Mouse (Mus musculus) small intestine, adult 2 months (tissue): ENCODE measurements around the gene Rabep1. TPM values are rescaled to one million over a fixed set of nuclear protein-coding genes. Genes with fewer than 3 reads are reported as not detected.
A peak's percentile ranks its signal among the peaks of the same experiment; 100 is the strongest.

Experiments used
- H3K27ac ChIP-seq: fragments of 200-500 bp; 2 replicates; pipeline ENCODE4 v1.5.1; 2012; ENCODE audit warnings: low read depth, low read length, control low read depth, inconsistent platforms; ENCODE audit not compliant: insufficient read depth
- H3K27me3 ChIP-seq: fragments of 200-500 bp; 2 replicates; pipeline ENCODE4 v1.6.1; 2012; ENCODE audit warnings: mild to moderate bottlenecking, moderate library complexity, low read length, inconsistent platforms; ENCODE audit not compliant: control insufficient read depth, insufficient read depth
- H3K36me3 ChIP-seq: fragments of 200-500 bp; 2 replicates; pipeline ENCODE4 v1.6.1; 2012; ENCODE audit warnings: mild to moderate bottlenecking, low read length, control low read depth, inconsistent platforms; ENCODE audit not compliant: control insufficient read depth, insufficient read depth
- H3K4me1 ChIP-seq: fragments of 200-500 bp; 2 replicates; pipeline ENCODE4 v1.6.1; 2012; ENCODE audit warnings: low read length, inconsistent platforms, mixed read lengths; ENCODE audit not compliant: control insufficient read depth, insufficient read depth, insufficient read length
- H3K4me3 ChIP-seq: fragments of 200-500 bp; 2 replicates; pipeline ENCODE4 v1.5.1; 2012; ENCODE audit warnings: low read depth, mild to moderate bottlenecking, control low read depth, inconsistent platforms, low read length, moderate library complexity
- CTCF ChIP-seq: fragments of 200-500 bp; IDR thresholded peaks from 2 replicates; pipeline ENCODE4 v1.5.1; 2012; ENCODE audit warnings: low read depth, mild to moderate bottlenecking, control low read depth, inconsistent platforms, low read length, moderate library complexity, mixed read lengths; ENCODE audit not compliant: insufficient replicate concordance, insufficient read length; ENCODE audit errors: extremely low read depth
- POLR2A ChIP-seq: fragments of 200-500 bp; IDR thresholded peaks from 2 replicates; pipeline ENCODE4 v1.6.1; 2012; ENCODE audit warnings: low read depth, mild to moderate bottlenecking, control low read depth, inconsistent platforms, low read length, moderate library complexity
- WGBS: fragments of 180-500 bp; shearing (Covaris S2); methylation state at CpG from one replicate; pipeline ENCODE4 v1.1.7; 2018; 5-methylcytosine and 5-hydroxymethylcytosine counted together
- polyA plus RNA-seq: library from polyadenylated mRNA; depleted of rRNA; stranded (reverse); fragments of >200 nt; gene quantifications from 2 replicates; pipeline ENCODE4 v1.2.3, GENCODE M21; 2012

Rabep1 gene
- polyA plus RNA-seq, 1 experiment: 1.7 TPM

DNA sequence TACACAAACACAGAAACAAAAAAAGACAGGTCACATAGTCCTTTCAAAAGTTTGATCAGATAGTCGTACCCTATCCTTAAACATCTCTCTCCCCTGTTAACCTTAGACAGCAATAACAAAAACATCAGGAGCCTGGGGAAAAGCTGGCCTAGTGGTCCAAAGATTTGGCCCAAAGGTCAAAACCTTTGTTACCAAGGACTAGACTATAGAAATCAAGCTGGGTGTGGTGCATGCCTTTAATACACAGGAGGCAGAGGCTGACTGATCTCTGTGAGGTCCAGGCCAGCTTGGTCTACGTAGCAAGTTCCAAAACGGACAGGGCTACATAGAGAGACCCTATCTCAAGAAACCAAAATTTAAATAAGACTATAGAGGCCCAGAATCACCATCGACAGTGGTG is 110.1 kb downstream of the Rabep1 start:
- H3K36me3 ChIP-seq: peaks cover 73% of the 10 kb centered on the region
- WGBS: 90% methylated on average over 4 of the region's 4 CpGs
- H3K4me1 ChIP-seq: no peaks in the 10 kb centered on the region
- no peak overlapping the region for H3K4me3 ChIP-seq
- no peaks in the 10 kb centered on the region for H3K27me3 ChIP-seq
- H3K27ac ChIP-seq: no peak overlapping the region
- TF ChIP-seq POLR2A: no peak
- TF ChIP-seq CTCF: no peak

DNA sequence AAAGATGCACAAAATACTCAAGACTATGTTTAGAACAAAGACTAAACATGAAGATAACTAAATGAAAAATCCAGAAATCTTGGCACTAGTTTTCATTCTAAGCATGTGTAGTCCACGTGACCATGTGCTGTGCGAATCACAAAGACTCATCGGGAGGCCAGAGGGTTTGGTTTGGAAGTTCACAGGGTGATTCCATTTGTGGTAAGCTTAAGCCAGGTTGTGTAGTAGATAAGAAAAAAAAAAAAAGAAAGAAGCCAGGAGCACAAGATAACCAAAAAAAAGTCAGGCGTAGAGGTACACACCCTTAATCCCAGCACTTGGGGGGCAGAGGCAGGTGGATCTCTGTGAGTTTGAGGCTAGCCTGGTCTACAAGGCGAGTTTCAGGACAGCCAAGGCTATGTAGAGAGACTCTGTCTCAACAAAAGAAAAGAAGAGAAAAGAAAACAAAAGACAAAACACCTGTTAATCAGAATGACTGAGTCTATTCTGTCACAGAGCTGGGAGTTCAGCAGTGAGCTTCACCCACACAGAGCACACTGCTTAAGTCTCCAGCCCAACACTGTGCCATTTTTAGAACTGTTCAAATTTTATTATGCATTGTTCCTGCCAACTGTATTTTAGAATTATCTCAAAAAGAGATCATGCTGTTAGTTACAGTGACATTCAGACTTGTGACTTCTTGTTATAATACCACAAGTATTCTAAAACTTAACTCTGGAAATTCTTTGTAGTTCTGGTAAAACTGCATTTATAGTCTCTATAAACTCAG is 116.4 kb downstream of the Rabep1 start:
- TF ChIP-seq CTCF: no peak
- TF ChIP-seq POLR2A: no peak
- Histone ChIP-seq H3K27ac (no peak overlapping the region), H3K27me3 (no peaks in the 10 kb centered on the region), H3K4me1 (no peaks in the 10 kb centered on the region), H3K4me3 (no peak overlapping the region), H3K36me3 (peaks cover 67% of the 10 kb centered on the region)
- 88% methylated on average over 5 of the region's 5 CpGs for WGBS

DNA sequence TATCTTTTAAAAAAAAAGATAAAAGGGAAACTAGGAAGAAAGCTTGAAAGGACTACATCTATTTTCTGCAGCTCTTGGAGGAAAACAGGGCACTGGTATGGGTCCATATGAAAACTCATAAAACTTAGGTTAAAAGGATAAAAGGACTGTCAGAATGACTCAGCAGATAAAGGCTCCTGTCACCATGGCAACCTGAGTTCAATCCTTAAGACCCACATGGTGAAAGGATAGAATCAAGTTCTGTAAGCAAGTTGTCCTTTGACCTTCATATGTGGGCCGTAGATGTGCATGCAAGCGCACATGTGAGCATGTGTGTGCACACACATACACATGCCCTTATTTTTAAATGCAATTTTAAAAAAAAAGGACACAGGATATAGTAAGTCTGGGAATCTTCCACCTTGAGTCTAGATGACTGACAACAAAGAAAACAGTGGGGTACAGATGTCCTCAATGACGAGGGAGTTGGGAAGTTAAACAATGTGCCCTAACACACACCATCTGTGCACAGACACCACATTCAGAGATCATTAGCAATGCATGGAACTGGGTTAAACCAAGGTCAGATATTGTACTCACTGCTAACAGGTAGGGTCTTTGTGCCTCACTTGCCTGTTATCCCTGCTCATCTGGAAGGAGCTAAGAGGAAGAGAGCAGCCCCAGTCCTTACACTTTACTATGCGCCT is 119.8 kb downstream of the Rabep1 start:
- WGBS: 85% methylated on average over 4 of the region's 4 CpGs
- Histone ChIP-seq H3K27me3 (no peaks in the 10 kb centered on the region), H3K36me3 (peaks cover 49% of the 10 kb centered on the region), H3K4me1 (peaks cover 2% of the 10 kb centered on the region), H3K27ac (no peak overlapping the region), H3K4me3 (no peak overlapping the region)
- no peak for TF ChIP-seq CTCF
- no peak for TF ChIP-seq POLR2A

DNA sequence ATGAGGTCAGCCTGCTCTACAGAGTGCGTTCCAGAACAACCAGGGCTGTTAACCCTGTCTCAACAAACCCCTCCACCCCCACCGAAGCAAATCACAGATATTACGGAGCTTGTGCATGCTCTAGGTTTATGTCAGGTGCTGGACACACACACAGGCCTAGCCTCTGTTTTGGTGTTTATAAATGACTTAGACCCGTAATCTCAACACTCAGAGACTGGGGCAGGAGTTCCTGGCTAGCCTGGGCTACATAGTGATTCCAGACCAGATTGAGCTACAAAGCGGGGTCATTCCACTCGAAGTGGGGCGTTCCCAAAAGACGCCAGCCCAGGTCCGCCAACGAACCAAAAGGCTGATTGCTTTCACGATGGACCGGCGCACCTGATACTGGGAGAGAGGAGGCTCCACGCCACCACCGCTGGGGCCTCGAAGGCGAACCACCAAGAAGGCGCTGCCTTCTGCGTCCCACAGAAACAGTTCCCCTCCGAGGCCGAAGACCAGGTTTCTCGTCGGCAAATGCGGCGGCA is 124.8 kb downstream of the Rabep1 start:
- under 1% methylated on average over 25 of the region's 25 CpGs for WGBS
- Histone ChIP-seq H3K27ac (peak overlapping the region; percentile 76), H3K4me1 (peaks cover 7% of the 10 kb centered on the region), H3K4me3 (peak overlapping the region; percentile 85), H3K27me3 (no peaks in the 10 kb centered on the region), H3K36me3 (peaks cover 22% of the 10 kb centered on the region)
- no peak for TF ChIP-seq CTCF
- no peak for TF ChIP-seq POLR2A

DNA sequence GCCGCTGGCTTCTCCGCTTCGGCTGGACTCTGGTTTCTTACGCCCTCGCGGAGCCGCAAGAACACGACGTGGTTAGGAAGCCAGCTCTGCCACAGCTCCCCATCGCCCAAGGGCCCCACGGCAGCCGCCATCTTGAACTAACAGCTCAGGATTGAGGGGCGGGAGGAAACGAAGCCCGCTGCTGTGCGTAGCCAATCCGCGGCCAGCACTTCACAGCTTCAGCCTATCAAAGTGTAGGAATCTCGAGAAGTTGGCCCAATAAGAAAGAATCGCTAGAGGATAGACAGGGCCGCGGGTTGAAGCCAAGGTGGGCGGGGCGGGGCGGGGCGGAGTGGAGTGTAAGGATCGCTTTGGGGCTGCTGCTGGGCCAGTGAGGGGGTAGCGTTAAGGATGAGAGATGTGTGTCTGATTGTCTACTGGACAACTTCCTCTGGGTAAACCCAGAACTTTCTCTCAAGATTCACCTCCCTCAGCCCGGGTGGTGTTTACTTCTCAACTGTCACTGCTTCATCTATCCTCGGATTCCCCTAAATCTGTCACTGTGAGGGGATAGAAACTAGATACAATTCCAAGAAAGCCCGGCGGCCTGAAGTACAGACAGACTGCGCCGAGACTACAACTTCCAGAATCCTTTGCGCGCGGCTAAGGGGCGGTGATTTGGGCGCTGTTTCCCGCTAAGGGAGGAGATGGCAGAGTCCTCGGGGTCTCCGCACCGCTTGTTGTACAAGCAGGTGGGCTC is 125.4 kb downstream of the Rabep1 start, which contains the start of the genes Nup88 and Rpain:
Gene Nup88, minus strand, starts transcription at position 153 of the 739 bp plus-strand sequence.
Gene Rpain, plus strand, starts transcription at position 393 of the 739 bp plus-strand sequence.
- WGBS: under 1% methylated on average over 43 of the region's 43 CpGs

DNA sequence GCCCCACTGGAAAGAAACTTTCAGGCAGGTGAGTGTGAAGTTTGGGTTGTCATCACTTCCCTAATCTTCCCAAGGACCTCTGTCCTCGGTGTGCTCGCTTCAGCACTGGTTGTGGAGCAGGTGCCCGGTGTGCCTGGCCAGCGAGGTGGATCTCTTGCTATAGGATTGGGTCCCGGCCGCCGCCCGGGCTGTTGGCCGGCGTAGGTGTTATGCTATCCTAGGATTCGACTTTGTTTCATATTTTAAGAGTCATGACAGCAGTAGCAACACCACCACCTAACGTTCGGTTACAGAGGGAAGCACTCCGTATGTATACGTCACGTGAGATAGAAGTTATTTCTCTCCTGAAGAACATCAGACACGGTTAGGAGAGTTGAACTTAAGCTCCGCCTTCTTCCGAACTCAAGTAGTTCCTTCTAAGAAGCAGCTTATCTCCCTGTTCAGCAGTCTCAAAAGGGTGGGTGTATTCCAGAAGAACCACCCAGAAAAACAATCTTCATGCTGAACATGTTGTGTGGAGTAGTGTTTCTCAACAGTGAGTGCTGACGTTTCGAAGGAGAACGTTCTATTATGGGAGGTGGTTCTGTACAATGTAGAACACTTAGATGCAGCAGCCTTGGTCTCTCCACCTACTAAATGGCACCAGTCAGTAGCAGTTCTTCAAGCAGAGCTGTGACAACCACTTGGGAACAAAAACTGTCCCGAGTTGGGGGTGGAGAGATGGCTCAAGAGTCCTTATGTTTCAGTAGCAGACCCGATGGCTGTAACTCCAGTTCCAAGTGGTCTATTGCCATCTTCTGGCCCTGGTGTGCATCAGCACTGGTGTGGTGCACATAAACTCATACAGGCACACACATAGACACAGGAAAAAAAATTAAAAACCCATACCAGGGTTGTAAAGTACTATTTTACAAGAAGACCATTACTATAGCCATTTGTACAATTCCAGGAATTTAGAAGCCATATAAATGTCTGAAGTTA is 126.3 kb downstream of the Rabep1 start:
- TF ChIP-seq CTCF: 0 out of 2 replicates have a peak, but pooled peaks have one; percentile 12
- no peak for TF ChIP-seq POLR2A
- H3K4me3 ChIP-seq: peak overlapping the region; percentile 96
- H3K27me3 ChIP-seq: no peaks in the 10 kb centered on the region
- peaks cover 7% of the 10 kb centered on the region for H3K4me1 ChIP-seq
- WGBS: 12% methylated on average over 24 of the region's 24 CpGs
- H3K36me3 ChIP-seq: peaks cover 11% of the 10 kb centered on the region
- H3K27ac ChIP-seq: peak overlapping the region; percentile 90

More for the DNA sequence above, 125.4 kb downstream of the Rabep1 start, which contains the start of the genes Nup88 and Rpain:
- Histone ChIP-seq H3K27ac (peak within 1 kb of the TSS; percentile 90), H3K4me3 (peak within 1 kb of the TSS; percentile 96), H3K36me3 (peaks cover 16% of the 10 kb centered on the region), H3K4me1 (peaks cover 7% of the 10 kb centered on the region), H3K27me3 (no peaks in the 10 kb centered on the region)
- TF ChIP-seq POLR2A (peak; percentile 90), CTCF (no peak)
